Mouse (Mus musculus): ENCODE measurements at regions not wholly inside any gene's neighbourhood (a gene's known extent, or its start where the extent isn't known, plus 50 kb on each side); places are given as distances from the start of the nearest gene placed in this dataset.

- no peak for ATAC-seq (ENCODE audit: low read depth)
Measured at GRCm38 (mm10) chr6:100139809-100140208, 147.5 kb downstream of the Rybp start.

GRCm38 (mm10) chr6:100138659-100139058, 148.6 kb downstream of the Rybp start:
- WGBS, result 92% methylated on average over 2 of the region's 2 CpGs
- no peak for ATAC-seq (ENCODE audit: low read depth)

More at GRCm38 (mm10) chr6:100139809-100140208, 147.5 kb downstream of the Rybp start:
- H3K4me1 ChIP-seq (replicated peaks), result peaks cover 44% of the 10 kb centered on the region
- no peaks in the 10 kb centered on the region for H3K9me3 ChIP-seq
- H3K4me3 ChIP-seq, result no peak overlapping the region
- H3K36me3 ChIP-seq, result no peaks in the 10 kb centered on the region
- H3K27me3 ChIP-seq, result peaks cover 39% of the 10 kb centered on the region
- no peak overlapping the region for H3K4me2 ChIP-seq
- no peak overlapping the region for H3K27ac ChIP-seq (replicated peaks)
- 32% methylated on average over 6 of the region's 6 CpGs for whole genome bisulfite sequencing
- no peak overlapping the region for H3K9ac ChIP-seq

GRCm38 (mm10) chr6:100135177-100135576, 152.1 kb downstream of the Rybp start:
- Histone ChIP-seq H3K4me1 (replicated peaks) (peaks cover 35% of the 10 kb centered on the region), H3K4me3 (no peak overlapping the region), H3K27me3 (peaks cover 38% of the 10 kb centered on the region), H3K36me3 (no peaks in the 10 kb centered on the region), H3K9ac (no peak overlapping the region), H3K4me2 (no peak overlapping the region), H3K9me3 (no peaks in the 10 kb centered on the region), H3K27ac (replicated peaks) (no peak overlapping the region)
- ATAC-seq (ENCODE audit: low read depth), result no peak
- WGBS, result 35% methylated on average over 2 of the region's 2 CpGs

More at GRCm38 (mm10) chr6:100138659-100139058, 148.6 kb downstream of the Rybp start:
- H3K27me3 ChIP-seq, result peaks cover 34% of the 10 kb centered on the region
- no peak overlapping the region for H3K4me3 ChIP-seq
- no peaks in the 10 kb centered on the region for H3K36me3 ChIP-seq
- no peak overlapping the region for H3K9ac ChIP-seq
- H3K4me2 ChIP-seq, result no peak overlapping the region
- peaks cover 39% of the 10 kb centered on the region for H3K4me1 ChIP-seq (replicated peaks)
- no peaks in the 10 kb centered on the region for H3K9me3 ChIP-seq
- no peak overlapping the region for H3K27ac ChIP-seq (replicated peaks)

- H3K27ac ChIP-seq (replicated peaks), result no peak overlapping the region
- WGBS, result 52% methylated on average over 9 of the region's 9 CpGs
- peaks cover 44% of the 10 kb centered on the region for H3K27me3 ChIP-seq
- no peak overlapping the region for H3K4me3 ChIP-seq
- no peak for ATAC-seq (ENCODE audit: low read depth)
- H3K36me3 ChIP-seq, result no peaks in the 10 kb centered on the region
- H3K9ac ChIP-seq, result no peak overlapping the region; the same call in 1 of the 2 replicates
- H3K9me3 ChIP-seq, result no peaks in the 10 kb centered on the region
- peaks cover 27% of the 10 kb centered on the region for H3K4me1 ChIP-seq (replicated peaks)
- H3K4me2 ChIP-seq, result no peak overlapping the region
Measured at GRCm38 (mm10) chr6:100133970-100134369, 153.3 kb downstream of the Rybp start.

- H3K36me3 ChIP-seq, result no peaks in the 10 kb centered on the region
- 47% methylated on average over 4 of the region's 4 CpGs for WGBS
- H3K9me3 ChIP-seq, result no peaks in the 10 kb centered on the region
- peaks cover 32% of the 10 kb centered on the region for H3K4me1 ChIP-seq (replicated peaks)
- no peak overlapping the region for H3K4me3 ChIP-seq
- H3K9ac ChIP-seq, result 0 out of 2 replicates have a peak overlapping the region, but pooled peaks have one; percentile 8
- no peak overlapping the region for H3K4me2 ChIP-seq
- no peak for ATAC-seq (ENCODE audit: low read depth)
- H3K27ac ChIP-seq (replicated peaks), result no peak overlapping the region
- H3K27me3 ChIP-seq, result peaks cover 41% of the 10 kb centered on the region
Measured at GRCm38 (mm10) chr6:100132916-100133600, 154.2 kb downstream of the Rybp start.

- Histone ChIP-seq H3K36me3 (no peaks in the 10 kb centered on the region), H3K27ac (replicated peaks) (0 out of 2 replicates have a peak overlapping the region, but pooled peaks have one; percentile 49), H3K9ac (no peak overlapping the region), H3K4me2 (no peak overlapping the region), H3K27me3 (peaks cover 37% of the 10 kb centered on the region), H3K4me1 (replicated peaks) (peaks cover 19% of the 10 kb centered on the region), H3K9me3 (no peaks in the 10 kb centered on the region), H3K4me3 (no peak overlapping the region)
- ATAC-seq (ENCODE audit: low read depth), result peak; percentile 75
- WGBS, result 44% methylated on average over 15 of the region's 15 CpGs
Measured at GRCm38 (mm10) chr6:100127221-100128143, 159.8 kb downstream of the Rybp start.

GRCm38 (mm10) chr6:100126736-100127135, 160.5 kb downstream of the Rybp start:
- H3K4me3 ChIP-seq, result no peak overlapping the region
- no peak for ATAC-seq (ENCODE audit: low read depth)
- 66% methylated on average over 8 of the region's 8 CpGs for WGBS
- H3K27me3 ChIP-seq, result peaks cover 41% of the 10 kb centered on the region
- no peak overlapping the region for H3K4me2 ChIP-seq
- H3K4me1 ChIP-seq (replicated peaks), result peaks cover 19% of the 10 kb centered on the region
- no peaks in the 10 kb centered on the region for H3K9me3 ChIP-seq
- H3K36me3 ChIP-seq, result no peaks in the 10 kb centered on the region
- no peak overlapping the region for H3K9ac ChIP-seq
- H3K27ac ChIP-seq (replicated peaks), result no peak overlapping the region

- Histone ChIP-seq H3K4me2 (no peak overlapping the region), H3K27ac (replicated peaks) (no peak overlapping the region), H3K9ac (no peak overlapping the region), H3K9me3 (no peaks in the 10 kb centered on the region), H3K4me1 (replicated peaks) (peaks cover 19% of the 10 kb centered on the region), H3K36me3 (no peaks in the 10 kb centered on the region), H3K4me3 (no peak overlapping the region), H3K27me3 (peaks cover 41% of the 10 kb centered on the region)
- WGBS, result 84% methylated on average over 3 of the region's 3 CpGs
- ATAC-seq (ENCODE audit: low read depth), result no peak
Measured at GRCm38 (mm10) chr6:100126326-100126725, 161.0 kb downstream of the Rybp start.

GRCm38 (mm10) chr6:100121240-100121639, 166.0 kb downstream of the Rybp start:
- no peak overlapping the region for H3K4me2 ChIP-seq
- H3K27me3 ChIP-seq, result peaks cover 24% of the 10 kb centered on the region
- H3K9ac ChIP-seq, result no peak overlapping the region
- WGBS, result 58% methylated on average over 6 of the region's 6 CpGs
- H3K4me1 ChIP-seq (replicated peaks), result peaks cover 11% of the 10 kb centered on the region; the same call in 1 of the 2 replicates
- ATAC-seq (ENCODE audit: low read depth), result no peak
- no peak overlapping the region for H3K27ac ChIP-seq (replicated peaks)
- no peaks in the 10 kb centered on the region for H3K9me3 ChIP-seq
- no peaks in the 10 kb centered on the region for H3K36me3 ChIP-seq
- H3K4me3 ChIP-seq, result no peak overlapping the region

- 57% methylated on average over 16 of the region's 16 CpGs for WGBS
- Histone ChIP-seq H3K9me3 (no peaks in the 10 kb centered on the region), H3K27me3 (peaks cover 20% of the 10 kb centered on the region), H3K4me2 (no peak overlapping the region), H3K36me3 (no peaks in the 10 kb centered on the region), H3K4me3 (no peak overlapping the region), H3K27ac (replicated peaks) (no peak overlapping the region), H3K4me1 (replicated peaks) (peaks cover 11% of the 10 kb centered on the region; the same call in 1 of the 2 replicates), H3K9ac (no peak overlapping the region)
- no peak for ATAC-seq (ENCODE audit: low read depth)
Measured at GRCm38 (mm10) chr6:100120017-100120944, 167.0 kb downstream of the Rybp start.

GRCm38 (mm10) chr6:100117084-100117483, 170.2 kb downstream of the Rybp start:
- no peak overlapping the region for H3K27ac ChIP-seq (replicated peaks)
- ATAC-seq (ENCODE audit: low read depth), result no peak

More at GRCm38 (mm10) chr6:100117084-100117483, 170.2 kb downstream of the Rybp start:
- Histone ChIP-seq H3K9ac (no peak overlapping the region), H3K36me3 (no peaks in the 10 kb centered on the region), H3K9me3 (no peaks in the 10 kb centered on the region), H3K4me1 (replicated peaks) (peaks cover 18% of the 10 kb centered on the region; the same call in 1 of the 2 replicates), H3K27me3 (peaks cover 23% of the 10 kb centered on the region), H3K4me2 (no peak overlapping the region), H3K4me3 (no peak overlapping the region)
- WGBS, result 93% methylated on average over 3 of the region's 3 CpGs

Data from neural tube, embryonic 13.5 days (tissue).